Comparison of ENCODE assay signal across 24 mouse cellular contexts in genomic region chr2:104526559-104526958, GRCm38 (mm10). TPM values are rescaled to one million over a fixed set of nuclear protein-coding genes. Genes with fewer than 3 reads are reported as not detected.
DNase-seq lines count a peak whose midpoint lies in the region; TF ChIP-seq lines count a peak whose summit lies in the region.
"Had no signal": no experiment of that assay in that cellular context is flagged by ENCODE, and none has a peak within 500 bp of the region (broad histone marks: within the 10 kb centered on the region; RNA-seq: fewer than 3 reads in every experiment).

No protein-coding gene starts in this region.

- H3K4me3 ChIP-seq in MEL (ENCODE audit: control insufficient read depth in 1 of 2, insufficient read depth in 1 of 2, low read depth in 2 of 2, low read length in 2 of 2), result no peak overlapping the region
- H3K4me3 ChIP-seq: embryonic facial prominence, embryonic 15.5 days; heart, adult 2 months; heart, embryonic 13.5 days; hindbrain, embryonic 12.5 days; limb, embryonic 12.5 days; midbrain, embryonic 12.5 days had no signal

- no peak overlapping the region for H3K27ac ChIP-seq in MEL (ENCODE audit: control insufficient read depth, low read depth, low read length)
- H3K27ac ChIP-seq: embryonic facial prominence, embryonic 15.5 days; heart, adult 2 months; heart, embryonic 13.5 days; hindbrain, embryonic 12.5 days; limb, embryonic 12.5 days; macrophage; midbrain, embryonic 12.5 days had no signal

- H3K27me3 ChIP-seq in MEL (ENCODE audit: control insufficient read depth in 1 of 2, insufficient read depth in 2 of 2, low read length in 2 of 2), result no peaks in the 10 kb centered on the region; a peak in 1 of 4 replicates
- H3K27me3 ChIP-seq: embryonic facial prominence, embryonic 15.5 days; heart, embryonic 13.5 days; hindbrain, embryonic 12.5 days; limb, embryonic 12.5 days; midbrain, embryonic 12.5 days had no signal

- no peak for TF ChIP-seq EP300 in MEL (IDR thresholded peaks at IDR 0.05; ENCODE audit: low read depth in 1 of 2, low read length in 2 of 2)

- TF ChIP-seq RAD21 in MEL (IDR thresholded peaks at IDR 0.05; ENCODE audit: low read depth, low read length), result no peak

- peaks cover 0 to 14% of the 10 kb centered on the region in 2 experiments; a peak in 2 of 4 replicates for H3K36me3 ChIP-seq in MEL (ENCODE audit: control insufficient read depth in 1 of 2, insufficient read depth in 2 of 2, low read length in 2 of 2)
- H3K36me3 ChIP-seq: embryonic facial prominence, embryonic 15.5 days; heart, embryonic 13.5 days; hindbrain, embryonic 12.5 days; limb, embryonic 12.5 days; midbrain, embryonic 12.5 days had no signal

- no peak for TF ChIP-seq POLR2A in MEL (IDR thresholded peaks at IDR 0.05; ENCODE audit: control insufficient read depth in 1 of 2, insufficient read depth in 1 of 2, low read depth in 1 of 2, low read length in 2 of 2, poor library complexity in 1 of 2)

- peak; percentile 74 for DNase-seq in 416B (ENCODE audit: low read depth)
- peak; percentile 24 for DNase-seq in MEL (ENCODE audit: low read depth, low spot score)
- peak; percentile 46 for DNase-seq in induced T-regulatory cell, adult 2 months (ENCODE audit: low read depth)
- DNase-seq in thymus, postnatal 25 days, result peak; percentile 7
- no peak for DNase-seq in cerebellum, postnatal 10 days
- no peak for DNase-seq in natural killer cell, adult 2 months (ENCODE audit: low spot score in 2 of 2)
- DNase-seq in gastrocnemius, postnatal 14 days, result no peak
- DNase-seq: adrenal gland, postnatal 14 days; cerebellum, adult 8-10 months; gastrocnemius, postnatal 25 days; heart, adult 2 months; heart, postnatal 14 days; kidney, adult 2 months; kidney, postnatal 14 days; liver, postnatal 0 days; retina, postnatal 1 day; right cerebral cortex, postnatal 25 days; spleen, adult 18-20 months had no signal

- intact Hi-C loops in gastrocnemius, postnatal 14 days (cut with DNase I; ENCODE audit: low total_unique reads), result no loop called here

- no peak for TF ChIP-seq CTCF in MEL (IDR thresholded peaks at IDR 0.05 in 2 of 3, conservative IDR thresholded peaks at IDR 0.05 in 1 of 3; ENCODE audit: control insufficient read depth in 1 of 3, insufficient read depth in 1 of 3, low read depth in 2 of 3, low read length in 3 of 3, poor library complexity in 1 of 3, severe bottlenecking in 1 of 3)

- H3K9ac ChIP-seq in MEL (ENCODE audit: control insufficient read depth, low read depth, low read length, poor library complexity, severe bottlenecking), result no peak overlapping the region
- H3K9ac ChIP-seq: embryonic facial prominence, embryonic 15.5 days; heart, embryonic 13.5 days; hindbrain, embryonic 12.5 days; limb, embryonic 12.5 days; liver, postnatal 0 days; midbrain, embryonic 12.5 days had no signal

- no peaks in the 10 kb centered on the region for H3K79me2 ChIP-seq in MEL (ENCODE audit: control insufficient read depth, insufficient read depth, low read length, poor library complexity)

- no peaks in the 10 kb centered on the region for H3K9me3 ChIP-seq in MEL (replicated peaks; ENCODE audit: insufficient read depth, low read length)
- H3K9me3 ChIP-seq: embryonic facial prominence, embryonic 15.5 days; heart, embryonic 13.5 days; hindbrain, embryonic 12.5 days; limb, embryonic 12.5 days; midbrain, embryonic 12.5 days had no signal

- peaks cover 2 to 10% of the 10 kb centered on the region in 2 experiments; a peak in 3 of 4 replicates for H3K4me1 ChIP-seq in MEL (ENCODE audit: control insufficient read depth in 1 of 2, insufficient read depth in 2 of 2, low read length in 2 of 2)
- H3K4me1 ChIP-seq: embryonic facial prominence, embryonic 15.5 days; hindbrain, embryonic 12.5 days; limb, embryonic 12.5 days; midbrain, embryonic 12.5 days had no signal

TF ChIP-seq in MEL, 35 proteins besides CTCF, POLR2A, EP300 and RAD21:
- TF ChIP-seq USF1 (IDR thresholded peaks at IDR 0.05; ENCODE audit: low read depth, low read length), result no peak
- TF ChIP-seq ELF1 (IDR thresholded peaks at IDR 0.05; ENCODE audit: low read depth, low read length), result no peak
- no peak for TF ChIP-seq MAZ (IDR thresholded peaks at IDR 0.05; ENCODE audit: low read depth, low read length)
- no peak for TF ChIP-seq ZNF384 (IDR thresholded peaks at IDR 0.05; ENCODE audit: low read depth, low read length)
- TF ChIP-seq POLR2AphosphoS2 (IDR thresholded peaks at IDR 0.05; ENCODE audit: low read length), result no peak
- no peak for TF ChIP-seq SIN3A (IDR thresholded peaks at IDR 0.05; ENCODE audit: low read length)
- TF ChIP-seq MEF2A (IDR thresholded peaks at IDR 0.05; ENCODE audit: extremely low read depth, insufficient replicate concordance, low read depth, low read length, poor library complexity, severe bottlenecking), result no peak
- TF ChIP-seq CHD2 (IDR thresholded peaks at IDR 0.05; ENCODE audit: low read length), result no peak

RNA-seq across cellular contexts. Expression of gene Hipk3, which starts 32.3 kb away (rescaled TPM):
- total RNA-seq in MEL (2012; rRNA removed), result 11.9 and 12.1 TPM in 2 replicates
- 10 to 100 TPM; 17.0 to 19.4 TPM for polyA plus RNA-seq in MEL (2012; ENCODE audit: insufficient read depth in 1 of 2, insufficient read length in 2 of 2, low read depth in 1 of 2, low replicate concordance in 2 of 2, missing spikeins in 1 of 2)
- total RNA-seq in gastrocnemius, postnatal 14 days (2021), result 100 to 1,000 TPM; 142 to 158 TPM

Comparison
In these comparisons a context has a peak if more than half of its experiments do, and no peak if none do; other contexts are left out.
1. DNase-seq: peak in 416B (single experiment), MEL (single experiment), induced T-regulatory cell, adult 2 months (single experiment) and thymus, postnatal 25 days (single experiment); none in cerebellum, postnatal 10 days (0 of 2), natural killer cell, adult 2 months (0 of 2) and gastrocnemius, postnatal 14 days (single experiment).
2. RNA of gene Hipk3, which starts 32.3 kb away (total RNA-seq): 142 to 158 TPM in gastrocnemius, postnatal 14 days; 11.9 to 12.1 TPM in MEL; every median in the first group is over 10 times any median in the second.